Mouse (Mus musculus) intestine, embryonic 16.5 days (tissue): Measurements from ENCODE around the gene Tfap2c. TPM values are rescaled to one million over a fixed set of nuclear protein-coding genes. Genes with fewer than 3 reads are reported as not detected.

Experiments used
- ATAC-seq: fragments of 200-750 bp; cut with Nextera tagmentation; 2 replicates; pipeline ENCODE4 v1.8.0; 2017; ENCODE audit warnings: moderate TSS enrichment, moderate library complexity
- H3K27ac ChIP-seq: fragments of 300-500 bp; sonication (generic); 2 replicates; pipeline ENCODE4 v1.5.1; 2014; ENCODE audit warnings: mild to moderate bottlenecking, low read length
- H3K27me3 ChIP-seq: fragments of 300-500 bp; sonication (generic); replicated peaks from 2 replicates; pipeline ENCODE4 v1.6.1; 2014; ENCODE audit warnings: low read length, control low read depth, mixed read lengths; ENCODE audit not compliant: control insufficient read depth, insufficient read depth
- H3K36me3 ChIP-seq: fragments of 300-500 bp; sonication (generic); 2 replicates; pipeline ENCODE4 v1.6.1; 2014; ENCODE audit warnings: low read length, control low read depth; ENCODE audit not compliant: control insufficient read depth, insufficient read depth
- H3K4me1 ChIP-seq: fragments of 300-500 bp; sonication (generic); 2 replicates; pipeline ENCODE4 v1.6.1; 2014; ENCODE audit warnings: low read length, control low read depth, mixed read lengths; ENCODE audit not compliant: control insufficient read depth, insufficient read depth
- H3K4me2 ChIP-seq: fragments of 300-500 bp; sonication (generic); 2 replicates; pipeline ENCODE4 v1.6.1; 2014; ENCODE audit warnings: low read depth, low read length, control low read depth
- H3K4me3 ChIP-seq: fragments of 300-500 bp; sonication (generic); 2 replicates; pipeline ENCODE4 v1.5.1; 2014; ENCODE audit warnings: mild to moderate bottlenecking, low read length
- H3K9ac ChIP-seq: fragments of 300-500 bp; sonication (generic); 2 replicates; pipeline ENCODE4 v1.6.1; 2014; ENCODE audit warnings: low read depth, low read length
- H3K9me3 ChIP-seq: fragments of 300-500 bp; sonication (generic); 2 replicates; pipeline ENCODE4 v1.6.1; 2016; ENCODE audit warnings: low read length, control low read depth; ENCODE audit not compliant: control insufficient read depth
- WGBS: fragments of 180-500 bp; shearing (Covaris S2); extraction: QIAGEN DNeasy Blood & Tissue Kit; methylation state at CpG from one replicate; pipeline ENCODE4 v1.1.7; 2014; 5-methylcytosine and 5-hydroxymethylcytosine counted together
- polyA plus RNA-seq: library from polyadenylated mRNA; unstranded; fragments of >200 nt; fragmentation: Nextera tagmentation; extraction: Ambion mirVana; gene quantifications from 2 replicates; pipeline ENCODE4 v1.2.1, GENCODE M21; 2015

Tfap2c gene
- polyA plus RNA-seq, 1 experiment from 2014 or later: 0.04 TPM

- 0 out of 2 replicates have a peak, but pooled peaks have one; percentile 12 for ATAC-seq
- Histone ChIP-seq H3K27me3 (peaks cover 90% of the 10 kb centered on the region), H3K4me3 (no peak overlapping the region; the same call in 1 of the 2 replicates), H3K27ac (no peak overlapping the region), H3K36me3 (no peaks in the 10 kb centered on the region), H3K9ac (no peak overlapping the region), H3K9me3 (no peaks in the 10 kb centered on the region), H3K4me2 (peak overlapping the region; percentile 67; the same call in 1 of the 2 replicates), H3K4me1 (peaks cover 33% of the 10 kb centered on the region)
- under 1% methylated on average over 27 of the region's 27 CpGs for WGBS
These were observed 629 bp upstream of the Tfap2c start for GRCm38 (mm10) chr2:172548672-172549255.

- Histone ChIP-seq H3K4me1 (peaks cover 33% of the 10 kb centered on the region), H3K4me2 (peak overlapping the region; percentile 37), H3K27ac (no peak overlapping the region), H3K9ac (no peak overlapping the region), H3K27me3 (peaks cover 86% of the 10 kb centered on the region), H3K9me3 (no peaks in the 10 kb centered on the region), H3K36me3 (no peaks in the 10 kb centered on the region), H3K4me3 (peak overlapping the region; percentile 44)
- under 1% methylated on average over 58 of the region's 62 CpGs for WGBS
- ATAC-seq: peak; percentile 31; the same call in 1 of the 2 replicates
These were observed 1.1 kb downstream of the Tfap2c start for GRCm38 (mm10) chr2:172550364-172551080.

GRCm38 (mm10) chr2:172551081-172551720 lies 1.8 kb downstream of the Tfap2c start:
- under 1% methylated on average over 57 of the region's 57 CpGs for WGBS
- H3K4me3 ChIP-seq: peak overlapping the region; percentile 44; the same call in 1 of the 2 replicates
- H3K9me3 ChIP-seq: no peaks in the 10 kb centered on the region
- no peaks in the 10 kb centered on the region for H3K36me3 ChIP-seq
- no peak overlapping the region for H3K27ac ChIP-seq
- H3K27me3 ChIP-seq: peaks cover 85% of the 10 kb centered on the region
- no peak for ATAC-seq
- H3K9ac ChIP-seq: no peak overlapping the region
- H3K4me1 ChIP-seq: peaks cover 33% of the 10 kb centered on the region
- H3K4me2 ChIP-seq: peak overlapping the region; percentile 37

GRCm38 (mm10) chr2:172551872-172552271 lies 2.5 kb downstream of the Tfap2c start:
- 7% methylated on average over 14 of the region's 14 CpGs for WGBS
- no peak overlapping the region for H3K9ac ChIP-seq
- H3K36me3 ChIP-seq: no peaks in the 10 kb centered on the region
- H3K4me3 ChIP-seq: 0 out of 2 replicates have a peak overlapping the region, but pooled peaks have one; percentile 11
- H3K4me1 ChIP-seq: peaks cover 33% of the 10 kb centered on the region
- no peak overlapping the region for H3K4me2 ChIP-seq
- no peak for ATAC-seq
- no peak overlapping the region for H3K27ac ChIP-seq
- H3K27me3 ChIP-seq: peaks cover 78% of the 10 kb centered on the region
- H3K9me3 ChIP-seq: no peaks in the 10 kb centered on the region

GRCm38 (mm10) chr2:172552666-172553065 lies 3.3 kb downstream of the Tfap2c start:
- ATAC-seq: no peak
- peaks cover 70% of the 10 kb centered on the region for H3K27me3 ChIP-seq

GRCm38 (mm10) chr2:172554211-172554610 lies 4.8 kb downstream of the Tfap2c start:
- H3K27ac ChIP-seq: no peak overlapping the region
- no peaks in the 10 kb centered on the region for H3K9me3 ChIP-seq
- WGBS: 77% methylated on average over 9 of the region's 9 CpGs
- H3K9ac ChIP-seq: no peak overlapping the region
- no peaks in the 10 kb centered on the region for H3K36me3 ChIP-seq
- H3K4me2 ChIP-seq: no peak overlapping the region
- H3K4me3 ChIP-seq: no peak overlapping the region
- H3K4me1 ChIP-seq: peaks cover 22% of the 10 kb centered on the region
- peaks cover 65% of the 10 kb centered on the region for H3K27me3 ChIP-seq
- ATAC-seq: no peak

More at GRCm38 (mm10) chr2:172552666-172553065, 3.3 kb downstream of the Tfap2c start:
- Histone ChIP-seq H3K4me3 (no peak overlapping the region), H3K9me3 (no peaks in the 10 kb centered on the region), H3K4me2 (no peak overlapping the region), H3K9ac (no peak overlapping the region), H3K4me1 (peaks cover 29% of the 10 kb centered on the region), H3K36me3 (no peaks in the 10 kb centered on the region), H3K27ac (no peak overlapping the region)
- 7% methylated on average over 6 of the region's 6 CpGs for whole genome bisulfite sequencing

- Histone ChIP-seq H3K36me3 (no peaks in the 10 kb centered on the region), H3K9ac (no peak overlapping the region), H3K9me3 (no peaks in the 10 kb centered on the region), H3K27ac (no peak overlapping the region), H3K4me2 (no peak overlapping the region), H3K27me3 (peaks cover 40% of the 10 kb centered on the region), H3K4me1 (no peaks in the 10 kb centered on the region), H3K4me3 (no peak overlapping the region)
- ATAC-seq: no peak
- WGBS: 51% methylated on average over 21 of the region's 21 CpGs
These were observed 9.5 kb downstream of the Tfap2c start for GRCm38 (mm10) chr2:172558674-172559468.

- Histone ChIP-seq H3K9me3 (no peaks in the 10 kb centered on the region), H3K36me3 (no peaks in the 10 kb centered on the region), H3K4me1 (no peaks in the 10 kb centered on the region), H3K4me3 (no peak overlapping the region), H3K9ac (no peak overlapping the region), H3K4me2 (no peak overlapping the region), H3K27me3 (peaks cover 27% of the 10 kb centered on the region), H3K27ac (no peak overlapping the region)
- WGBS: 52% methylated on average over 10 of the region's 10 CpGs
- no peak for ATAC-seq
These were observed 11.6 kb downstream of the Tfap2c start for GRCm38 (mm10) chr2:172561016-172561415.

GRCm38 (mm10) chr2:172567835-172568234 lies 18.4 kb downstream of the Tfap2c start:
- Histone ChIP-seq H3K4me1 (no peaks in the 10 kb centered on the region), H3K9ac (no peak overlapping the region), H3K4me3 (no peak overlapping the region), H3K36me3 (no peaks in the 10 kb centered on the region), H3K27ac (no peak overlapping the region), H3K4me2 (no peak overlapping the region), H3K27me3 (no peaks in the 10 kb centered on the region), H3K9me3 (no peaks in the 10 kb centered on the region)
- ATAC-seq: no peak
- 78% methylated on average over 9 of the region's 9 CpGs for WGBS
